Mouse (Mus musculus) small intestine, adult 2 months (tissue): Measurements from ENCODE around the gene Mtmr4. TPM values are rescaled to one million over a fixed set of nuclear protein-coding genes. Genes with fewer than 3 reads are reported as not detected.
A peak's percentile ranks its signal among the peaks of the same experiment; 100 is the strongest.

ENCODE experiments used
- H3K27ac ChIP-seq: fragments of 200-500 bp; 2 replicates; pipeline ENCODE4 v1.5.1; 2012; ENCODE audit warnings: low read depth, low read length, control low read depth, inconsistent platforms; ENCODE audit not compliant: insufficient read depth
- H3K27me3 ChIP-seq: fragments of 200-500 bp; 2 replicates; pipeline ENCODE4 v1.6.1; 2012; ENCODE audit warnings: mild to moderate bottlenecking, moderate library complexity, low read length, inconsistent platforms; ENCODE audit not compliant: control insufficient read depth, insufficient read depth
- H3K36me3 ChIP-seq: fragments of 200-500 bp; 2 replicates; pipeline ENCODE4 v1.6.1; 2012; ENCODE audit warnings: mild to moderate bottlenecking, low read length, control low read depth, inconsistent platforms; ENCODE audit not compliant: control insufficient read depth, insufficient read depth
- H3K4me1 ChIP-seq: fragments of 200-500 bp; 2 replicates; pipeline ENCODE4 v1.6.1; 2012; ENCODE audit warnings: low read length, inconsistent platforms, mixed read lengths; ENCODE audit not compliant: control insufficient read depth, insufficient read depth, insufficient read length
- H3K4me3 ChIP-seq: fragments of 200-500 bp; 2 replicates; pipeline ENCODE4 v1.5.1; 2012; ENCODE audit warnings: low read depth, mild to moderate bottlenecking, control low read depth, inconsistent platforms, low read length, moderate library complexity
- CTCF ChIP-seq: fragments of 200-500 bp; IDR thresholded peaks from 2 replicates; pipeline ENCODE4 v1.5.1; 2012; ENCODE audit warnings: low read depth, mild to moderate bottlenecking, control low read depth, inconsistent platforms, low read length, moderate library complexity, mixed read lengths; ENCODE audit not compliant: insufficient replicate concordance, insufficient read length; ENCODE audit errors: extremely low read depth
- POLR2A ChIP-seq: fragments of 200-500 bp; IDR thresholded peaks from 2 replicates; pipeline ENCODE4 v1.6.1; 2012; ENCODE audit warnings: low read depth, mild to moderate bottlenecking, control low read depth, inconsistent platforms, low read length, moderate library complexity
- WGBS: fragments of 180-500 bp; shearing (Covaris S2); methylation state at CpG from one replicate; pipeline ENCODE4 v1.1.7; 2018; 5-methylcytosine and 5-hydroxymethylcytosine counted together
- polyA plus RNA-seq: library from polyadenylated mRNA; depleted of rRNA; stranded (reverse); fragments of >200 nt; gene quantifications from 2 replicates; pipeline ENCODE4 v1.2.3, GENCODE M21; 2012

Gene Mtmr4
- polyA plus RNA-seq, 1 experiment = 60.0 TPM

GRCm38 (mm10) chr11:87566501-87566900 lies 25.5 kb upstream of the Mtmr4 start, which contains the start of gene Gm11492:
TSS of gene Gm11492 (plus strand) at chr11:87566653.
- H3K27me3 ChIP-seq = 0 out of 2 replicates have a peak, but pooled peaks cover under 1% of the 10 kb centered on the region
- H3K36me3 ChIP-seq = no peaks in the 10 kb centered on the region

GRCm38 (mm10) chr11:87568255-87568953 lies 23.6 kb upstream of the Mtmr4 start, which contains the start of gene Sept4:
TSS of gene Sept4 (plus strand) at chr11:87568903.
- WGBS = 74% methylated on average over 7 of the region's 7 CpGs
- Histone ChIP-seq H3K4me1 (no peaks in the 10 kb centered on the region), H3K27me3 (0 out of 2 replicates have a peak, but pooled peaks cover 3% of the 10 kb centered on the region), H3K36me3 (no peaks in the 10 kb centered on the region), H3K4me3 (no peak within 1 kb of the TSS), H3K27ac (no peak within 1 kb of the TSS)
- TF ChIP-seq CTCF (no peak), POLR2A (no peak)

More at GRCm38 (mm10) chr11:87566501-87566900, 25.5 kb upstream of the Mtmr4 start, which contains the start of gene Gm11492:
- 30% methylated on average over 3 of the region's 3 CpGs for WGBS
- Histone ChIP-seq H3K4me1 (no peaks in the 10 kb centered on the region), H3K27ac (no peak within 1 kb of the TSS), H3K4me3 (no peak within 1 kb of the TSS)
- no peak for TF ChIP-seq CTCF
- TF ChIP-seq POLR2A = no peak

GRCm38 (mm10) chr11:87570743-87571142 lies 21.2 kb upstream of the Mtmr4 start:
- Histone ChIP-seq H3K4me1 (peaks cover 1% of the 10 kb centered on the region; the same call in 1 of the 2 replicates), H3K27ac (no peak overlapping the region), H3K36me3 (no peaks in the 10 kb centered on the region), H3K27me3 (0 out of 2 replicates have a peak, but pooled peaks cover 3% of the 10 kb centered on the region), H3K4me3 (no peak overlapping the region)
- 60% methylated on average over 5 of the region's 5 CpGs for WGBS
- TF ChIP-seq POLR2A = no peak
- TF ChIP-seq CTCF = no peak

- TF ChIP-seq POLR2A (no peak), CTCF (no peak)
- 84% methylated on average over 1 of the region's 1 CpGs for WGBS
- H3K4me3 ChIP-seq = no peak overlapping the region
- peak overlapping the region; percentile 68 for H3K27ac ChIP-seq
- peaks cover 1% of the 10 kb centered on the region; the same call in 1 of the 2 replicates for H3K4me1 ChIP-seq
- H3K27me3 ChIP-seq = 0 out of 2 replicates have a peak, but pooled peaks cover 3% of the 10 kb centered on the region
- H3K36me3 ChIP-seq = no peaks in the 10 kb centered on the region
These were observed 20.5 kb upstream of the Mtmr4 start for GRCm38 (mm10) chr11:87571361-87571950.

- Histone ChIP-seq H3K4me3 (no peak overlapping the region), H3K36me3 (no peaks in the 10 kb centered on the region), H3K27me3 (peaks cover 7% of the 10 kb centered on the region), H3K4me1 (peaks cover 11% of the 10 kb centered on the region; the same call in 1 of the 2 replicates), H3K27ac (peak overlapping the region; percentile 66)
- WGBS = 69% methylated on average over 7 of the region's 7 CpGs
- TF ChIP-seq CTCF (no peak), POLR2A (no peak)
These were observed 18.2 kb upstream of the Mtmr4 start for GRCm38 (mm10) chr11:87573751-87574150.

- Histone ChIP-seq H3K27ac (peak overlapping the region; percentile 66), H3K4me1 (peaks cover 11% of the 10 kb centered on the region; the same call in 1 of the 2 replicates), H3K4me3 (no peak overlapping the region), H3K36me3 (no peaks in the 10 kb centered on the region), H3K27me3 (peaks cover 7% of the 10 kb centered on the region)
- 58% methylated on average over 21 of the region's 21 CpGs for WGBS
- TF ChIP-seq CTCF = no peak
- no peak for TF ChIP-seq POLR2A
These were observed 17.3 kb upstream of the Mtmr4 start for GRCm38 (mm10) chr11:87574520-87575180.

GRCm38 (mm10) chr11:87577601-87578248 lies 14.2 kb upstream of the Mtmr4 start:
- WGBS = 53% methylated on average over 6 of the region's 6 CpGs
- Histone ChIP-seq H3K36me3 (no peaks in the 10 kb centered on the region), H3K27me3 (peaks cover 4% of the 10 kb centered on the region), H3K4me3 (peak overlapping the region; percentile 69), H3K27ac (0 out of 2 replicates have a peak overlapping the region, but pooled peaks have one; percentile 8), H3K4me1 (peaks cover 11% of the 10 kb centered on the region; the same call in 1 of the 2 replicates)
- TF ChIP-seq POLR2A (no peak), CTCF (no peak)
